Mouse (Mus musculus) C2C12 (cell line): ENCODE data around the gene Pop5.

Experiments used
- CEBPB ChIP-seq: IDR thresholded peaks from one replicate; pipeline ENCODE4 v1.6.1; 2011; ENCODE audit warnings: low read depth, mild to moderate bottlenecking, control low read depth, moderate library complexity
- CTCF ChIP-seq: IDR thresholded peaks from one replicate; pipeline ENCODE4 v1.5.1; 2011; ENCODE audit not compliant: control insufficient read depth, insufficient read depth, insufficient read length

DNA sequence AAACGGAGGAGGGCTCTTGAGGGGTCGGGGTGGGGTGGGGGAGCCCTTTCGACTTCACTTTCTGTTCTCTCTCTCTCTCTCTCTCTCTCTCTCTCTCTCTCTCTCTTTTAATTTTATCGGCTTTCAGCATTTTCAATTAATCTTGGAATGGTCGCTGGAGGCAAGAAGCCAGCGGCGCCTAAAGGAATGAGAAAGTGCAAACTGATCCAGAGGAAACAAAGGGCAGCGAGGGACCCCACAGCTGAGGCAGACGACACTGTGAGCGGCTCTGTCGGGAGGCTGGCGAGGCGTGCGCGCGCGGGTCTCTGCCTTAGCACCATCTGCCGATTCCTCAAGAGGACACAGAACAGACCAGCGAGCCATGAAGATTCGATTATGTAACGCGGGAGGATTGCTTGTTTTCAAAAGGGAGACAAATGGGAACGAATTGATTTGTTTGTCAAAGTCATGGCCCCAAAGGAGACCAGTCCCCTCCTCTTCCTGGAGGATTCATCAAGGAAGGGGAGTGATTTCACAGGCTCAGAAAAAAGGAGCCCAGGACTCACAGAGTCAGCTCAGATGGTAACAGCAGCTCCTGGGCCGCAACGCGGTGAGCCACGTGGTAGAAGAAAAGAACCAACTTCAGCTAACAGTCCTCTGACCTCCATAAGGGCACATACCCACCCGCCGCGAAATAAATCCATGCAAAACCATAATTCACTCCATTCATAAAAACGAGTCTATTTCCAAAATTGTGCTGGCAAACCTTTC lies 30.9 kb upstream of the Pop5 start:
- TF ChIP-seq CTCF = no peak
- TF ChIP-seq CEBPB = no peak
